Mouse (Mus musculus) adrenal gland, postnatal 10 days (tissue): ENCODE measurements around the gene Ubr1. TPM values are rescaled to one million over a fixed set of nuclear protein-coding genes. Genes with fewer than 3 reads are reported as not detected.
"Not testable (repeated sequence)": the region's sequence is repeated elsewhere in the genome, so short reads cannot be mapped to it uniquely, and the experiment has no call there.

ENCODE experiments used
- DNase-seq: peaks from one replicate; pipeline ENCODE4 v3.0.0; 2021; ENCODE audit warnings: mixed read lengths
- total RNA-seq, 2 experiments: library from RNA; stranded (reverse); gene quantifications; 2 replicates each; pipeline ENCODE4 v1.2.3; 2021

Gene Ubr1
- total RNA-seq, 2 experiments from 2014 or later = 25.0 to 31.9 TPM

- DNase-seq = no peak
Observed at GRCm38 (mm10) chr2:120976308-120976707, 5.8 kb upstream of the Ubr1 start.

GRCm38 (mm10) chr2:120972964-120973363, 2.4 kb upstream of the Ubr1 start:
- peak; percentile 16 for DNase-seq

GRCm38 (mm10) chr2:120972257-120972656, 1.7 kb upstream of the Ubr1 start:
- DNase-seq = not testable (repeated sequence)

GRCm38 (mm10) chr2:120971766-120972165, 1.3 kb upstream of the Ubr1 start:
- no peak for DNase-seq

DNA sequence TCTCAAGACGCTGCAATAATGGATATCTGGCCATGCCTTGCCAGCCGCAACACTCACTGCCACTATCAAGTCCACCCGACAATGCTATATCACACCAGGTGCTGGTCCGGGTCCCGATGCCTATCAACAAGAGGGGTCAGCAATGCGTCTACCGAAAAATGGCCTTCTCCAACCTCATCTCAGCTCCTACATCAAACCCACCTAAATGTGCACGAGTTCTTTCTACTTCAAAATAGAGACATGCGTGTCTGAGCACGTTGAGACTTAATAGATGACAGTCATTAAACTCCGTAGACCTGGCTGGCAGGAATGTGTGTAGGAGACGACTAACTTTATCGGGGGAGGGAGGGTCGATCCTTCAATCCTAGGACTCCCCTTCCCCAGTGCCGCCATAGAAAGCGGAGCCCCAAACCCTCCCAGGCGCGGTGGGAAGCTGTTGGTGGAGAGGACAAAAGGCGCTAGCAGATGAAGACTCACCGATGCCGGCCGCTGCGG, 423 bp downstream of the Ubr1 start:
- peak; percentile 23 for DNase-seq

DNA sequence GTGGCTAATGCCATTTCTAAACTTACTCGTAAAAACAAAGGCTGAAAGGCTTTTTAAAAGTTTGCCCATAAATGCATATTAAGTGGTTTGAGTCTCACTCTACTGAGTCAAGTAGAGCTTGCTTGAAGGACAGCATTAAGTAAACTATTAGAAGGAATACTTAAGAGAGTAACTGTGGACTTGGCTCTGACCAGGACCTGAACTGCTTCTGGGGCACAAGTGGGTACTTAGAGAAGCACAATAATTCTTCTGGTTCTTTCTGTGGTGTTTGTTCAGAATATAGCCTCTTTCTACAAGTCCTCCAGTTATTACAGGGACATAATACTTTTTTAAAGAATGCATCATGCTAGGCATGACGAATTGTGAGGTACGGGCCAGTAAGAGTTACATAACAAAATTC, 5.0 kb downstream of the Ubr1 start:
- no peak for DNase-seq

GRCm38 (mm10) chr2:120963110-120963509, 7.4 kb downstream of the Ubr1 start:
- no peak for DNase-seq

DNA sequence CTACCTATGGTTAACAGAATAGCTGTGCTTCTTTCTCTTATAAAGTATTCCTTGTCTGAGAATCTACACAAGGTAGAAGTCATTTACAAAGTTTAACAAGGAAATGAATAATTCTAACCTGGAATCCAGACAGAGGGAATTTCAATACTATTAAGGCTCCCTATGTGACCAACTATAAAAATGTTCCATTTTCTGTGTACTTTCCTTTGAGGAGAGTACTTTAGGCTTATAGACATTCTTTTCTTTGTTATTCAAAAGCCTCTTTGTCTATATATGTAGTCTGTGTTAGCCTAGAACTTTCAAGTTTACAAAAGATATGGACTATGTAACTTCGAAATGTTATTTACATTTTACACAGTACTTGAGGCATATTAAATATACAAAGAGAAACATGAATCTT, 10.3 kb downstream of the Ubr1 start:
- DNase-seq = no peak

DNA sequence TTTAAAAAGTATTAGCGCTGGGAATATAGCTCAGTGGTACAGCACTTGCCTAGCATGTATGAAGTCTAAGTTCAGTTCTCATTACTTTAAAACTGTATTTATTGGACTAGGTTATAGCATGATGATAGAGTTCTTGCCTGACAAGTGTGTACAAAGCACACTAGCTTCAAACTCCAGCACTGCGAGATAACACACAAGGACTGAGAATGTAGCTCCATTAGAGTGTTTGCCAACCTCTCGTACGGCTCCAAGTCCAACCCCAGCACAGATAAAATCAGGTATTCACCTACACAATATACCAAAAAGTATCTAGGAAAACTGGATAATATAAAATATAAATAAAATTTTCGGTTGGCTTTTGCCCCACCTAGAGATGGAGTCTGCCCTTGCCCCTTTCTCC, 10.7 kb downstream of the Ubr1 start:
- DNase-seq = no peak

- no peak for DNase-seq
Observed at GRCm38 (mm10) chr2:120959363-120959762, 11.2 kb downstream of the Ubr1 start.

GRCm38 (mm10) chr2:120952176-120952938, 18.2 kb downstream of the Ubr1 start:
- no peak for DNase-seq

DNA sequence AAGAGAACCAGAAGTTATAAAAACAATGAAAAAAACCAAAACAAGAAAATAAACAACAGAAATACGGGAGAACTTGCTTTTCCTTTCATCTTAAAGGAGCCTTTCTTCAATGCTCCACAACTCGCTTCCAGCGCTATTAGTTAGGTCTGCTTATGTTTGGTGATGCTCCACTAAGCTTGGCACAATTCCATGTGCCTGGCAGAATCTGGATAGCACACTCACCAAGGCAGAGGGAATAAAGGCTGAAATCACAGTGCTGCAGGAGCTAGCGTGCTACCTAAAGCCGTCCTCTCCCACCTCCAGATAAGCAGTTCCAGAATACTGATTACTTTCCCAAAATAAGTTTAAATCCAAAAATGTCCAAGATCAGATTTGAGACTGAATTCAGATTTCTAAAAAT, 19.3 kb downstream of the Ubr1 start:
- no peak for DNase-seq

GRCm38 (mm10) chr2:120933038-120933437, 37.5 kb downstream of the Ubr1 start:
- no peak for DNase-seq

DNA sequence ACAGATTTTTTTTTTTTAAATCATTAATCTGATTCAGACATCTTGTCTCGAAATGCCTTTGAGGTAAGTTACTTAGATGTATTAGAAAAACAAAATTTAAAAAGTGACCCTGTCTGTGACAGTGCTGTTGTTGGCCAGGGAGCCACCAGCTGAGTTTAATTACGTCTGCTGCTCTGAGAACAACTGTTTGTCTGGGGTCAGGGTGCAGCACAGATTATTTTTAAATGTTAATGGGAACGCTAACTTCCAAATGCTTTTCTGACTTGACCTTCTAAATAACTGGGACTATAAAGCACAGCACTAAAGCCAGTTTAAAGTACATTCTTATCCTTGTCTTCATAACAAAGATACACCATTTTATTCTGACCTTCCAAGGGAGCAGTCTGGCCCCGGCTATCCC, 61.0 kb downstream of the Ubr1 start:
- no peak for DNase-seq

DNA sequence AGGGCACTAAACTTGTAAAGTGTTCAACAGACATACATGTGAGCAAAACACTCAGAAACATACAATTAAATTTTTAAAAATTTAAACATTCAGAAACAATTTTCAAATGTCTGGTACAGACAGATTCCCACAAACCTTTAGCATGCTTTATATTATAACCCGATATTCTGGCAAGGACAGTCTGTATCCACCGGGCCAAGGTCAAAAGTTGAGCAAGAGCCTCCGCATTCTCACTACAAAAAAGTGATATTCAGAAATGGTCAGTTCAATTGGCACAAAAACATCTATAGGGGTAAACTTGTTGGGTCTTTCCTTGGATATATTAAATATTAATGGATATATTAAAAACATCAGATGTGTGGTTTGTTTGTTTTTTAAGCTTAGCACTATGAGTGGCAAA, 74.2 kb downstream of the Ubr1 start:
- peak; percentile 29 for DNase-seq

DNA sequence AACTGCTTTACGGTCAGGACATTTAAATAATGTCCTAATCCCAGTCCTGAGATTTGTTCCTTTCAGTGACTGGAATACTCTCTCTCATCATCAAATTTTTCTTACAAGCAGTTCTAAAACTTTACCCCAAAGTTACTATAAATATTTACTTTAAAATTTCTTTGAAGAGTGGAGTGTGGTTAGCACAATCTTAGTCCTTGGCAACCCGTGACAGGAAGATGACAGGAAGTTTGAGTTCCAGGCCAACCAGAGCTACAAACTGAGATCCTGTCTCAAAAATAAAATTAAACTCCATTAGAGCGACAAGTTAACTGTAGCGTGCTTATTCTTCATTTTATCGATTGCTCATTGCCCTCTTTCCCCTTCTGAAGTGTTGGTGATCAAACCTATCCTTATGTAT, 82.9 kb downstream of the Ubr1 start:
- DNase-seq = no peak

GRCm38 (mm10) chr2:120873192-120873591, 97.3 kb downstream of the Ubr1 start:
- DNase-seq = no peak

- peak; percentile 47 for DNase-seq
Observed at GRCm38 (mm10) chr2:120871447-120872336, 98.8 kb downstream of the Ubr1 start.

DNA sequence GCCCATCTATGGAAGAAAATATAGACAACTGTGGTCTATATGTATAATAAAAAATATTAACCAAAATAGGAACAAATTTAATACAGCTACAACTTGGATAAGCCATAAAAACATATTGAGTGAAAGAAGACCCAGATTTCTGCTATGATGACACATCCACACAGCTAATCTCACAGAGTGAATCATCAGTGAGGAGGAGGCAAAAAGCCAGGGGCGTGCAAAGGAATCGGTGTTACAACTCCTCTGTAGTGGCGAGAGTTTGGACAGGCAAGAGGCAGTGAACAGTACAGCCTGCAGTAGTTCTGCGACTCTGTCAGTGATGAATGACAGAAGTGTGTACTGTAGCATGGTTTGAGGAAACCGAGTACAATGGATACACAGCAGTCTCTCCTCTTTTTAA, 103.2 kb downstream of the Ubr1 start:
- peak; percentile 64 for DNase-seq

- peak; percentile 51 for DNase-seq
Observed at GRCm38 (mm10) chr2:120866561-120866960, 104.0 kb downstream of the Ubr1 start.

DNA sequence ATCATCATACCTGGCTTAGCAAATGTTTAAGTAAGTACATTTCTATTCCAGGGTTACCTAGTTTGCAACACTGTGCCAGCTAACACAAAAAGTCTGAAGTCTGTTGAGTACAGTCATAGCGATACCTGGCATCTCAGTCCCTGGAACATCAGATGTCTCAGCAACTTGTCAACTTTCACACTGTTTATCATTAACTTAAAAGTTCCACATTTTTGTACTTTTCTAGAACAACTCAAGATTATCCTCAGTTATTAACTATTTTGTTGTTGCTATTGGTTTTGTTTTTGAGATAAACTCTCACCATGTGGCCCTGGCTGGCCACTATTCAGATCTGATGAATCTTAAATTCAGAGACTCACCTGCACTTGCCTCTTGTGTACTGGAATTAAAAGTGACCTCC, 107.1 kb downstream of the Ubr1 start:
- DNase-seq = no peak

- DNase-seq = no peak
Observed at GRCm38 (mm10) chr2:120860699-120861098, 109.8 kb downstream of the Ubr1 start.

- no peak for DNase-seq
Observed at GRCm38 (mm10) chr2:120858131-120858530, 112.4 kb downstream of the Ubr1 start.
